Mouse (Mus musculus): Measurements from ENCODE around the gene Wscd1.

Wscd1 gene

GRCm38 (mm10) chr11:71749671-71750070, at the start of gene Wscd1:
TSS of gene Wscd1 (plus strand) at chr11:71749920.
- peak; percentile 50 to 63 for DNase-seq

DNA sequence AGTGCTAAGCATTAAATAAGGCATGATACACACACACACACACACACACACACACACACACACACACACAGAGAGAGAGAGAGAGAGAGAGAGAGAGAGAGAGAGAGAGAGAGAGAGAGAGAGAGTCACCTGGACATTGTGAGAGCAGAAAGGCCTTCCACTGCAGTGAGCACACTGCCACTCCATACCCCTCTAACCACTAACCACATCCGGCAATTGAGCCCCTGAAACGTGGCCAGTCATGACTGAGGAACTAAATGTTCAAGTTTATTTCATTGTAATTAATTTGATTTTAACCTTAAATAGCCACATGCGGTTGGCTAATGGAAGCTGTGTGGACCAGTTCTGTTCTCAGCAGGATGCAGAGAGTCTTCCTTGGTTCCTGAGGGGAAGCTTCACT, 21.7 kb upstream of the Wscd1 start:
- no peak for DNase-seq

GRCm38 (mm10) chr11:71729287-71729686, 20.4 kb upstream of the Wscd1 start:
- DNase-seq, result no peak

DNA sequence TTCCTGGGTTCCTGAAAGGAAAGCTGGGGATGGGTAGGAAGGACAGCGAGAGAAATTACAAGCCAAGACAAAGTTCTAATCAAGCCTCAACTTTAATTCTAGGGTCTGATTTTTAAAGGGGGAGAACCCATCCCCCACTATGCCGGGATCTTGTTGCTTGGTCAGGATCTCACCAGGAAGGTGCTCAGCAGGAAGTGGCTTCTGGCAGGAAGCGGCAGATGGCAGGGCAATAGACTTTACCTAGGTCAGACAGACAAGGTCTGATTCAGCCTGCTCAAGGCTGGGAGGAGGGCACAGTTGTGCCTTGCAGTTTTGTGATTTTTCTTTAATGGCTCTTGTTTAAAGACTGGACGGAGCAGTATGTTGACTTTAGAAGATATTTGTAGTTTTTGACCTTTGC, 15.9 kb upstream of the Wscd1 start:
- DNase-seq, result no peak

DNA sequence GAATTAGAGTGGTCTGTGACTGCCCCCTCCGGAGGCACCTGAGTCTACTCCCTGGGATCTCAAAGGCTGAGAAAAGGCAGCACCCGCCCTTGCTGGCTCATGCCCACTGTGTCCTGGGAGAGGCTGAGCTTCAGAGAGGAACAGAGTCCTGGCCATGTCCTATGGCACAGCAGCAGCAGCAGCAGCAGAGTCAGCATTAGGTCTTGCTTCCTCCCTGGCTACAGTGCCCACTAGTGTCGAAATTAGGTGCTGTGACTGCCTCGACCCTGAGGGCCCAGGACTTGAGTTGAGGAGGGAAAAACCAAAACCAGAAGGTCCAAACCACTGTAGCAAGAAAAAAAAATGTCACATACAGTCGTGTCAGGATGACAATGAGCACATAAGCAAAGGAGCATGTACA, 12.6 kb upstream of the Wscd1 start:
- DNase-seq, result peak; percentile 38 to 58

- no peak for DNase-seq
Observed at GRCm38 (mm10) chr11:71738501-71739045, 11.1 kb upstream of the Wscd1 start.

DNA sequence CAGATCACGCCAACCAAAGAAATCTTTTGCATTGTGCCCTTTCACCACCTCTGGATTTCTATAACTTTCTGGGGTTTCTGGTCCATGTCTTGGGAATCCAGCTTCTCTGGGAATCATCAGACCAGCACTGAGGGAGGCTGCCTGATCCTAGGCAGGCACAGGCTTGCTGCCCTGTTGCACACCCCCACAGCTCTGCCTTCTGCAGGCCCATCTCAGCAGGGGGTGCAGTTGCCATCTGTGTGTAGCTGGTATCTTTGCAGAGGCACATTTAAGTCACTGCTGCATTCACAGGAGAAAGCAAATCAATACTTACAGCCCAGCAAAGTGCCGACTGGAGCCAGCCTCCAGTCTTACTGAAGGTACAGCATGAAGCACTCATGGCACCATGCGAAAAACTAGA, 3.8 kb upstream of the Wscd1 start:
- DNase-seq, result no peak

GRCm38 (mm10) chr11:71747719-71748118, 2.0 kb upstream of the Wscd1 start:
- DNase-seq, result peak; percentile 34 to 55

DNA sequence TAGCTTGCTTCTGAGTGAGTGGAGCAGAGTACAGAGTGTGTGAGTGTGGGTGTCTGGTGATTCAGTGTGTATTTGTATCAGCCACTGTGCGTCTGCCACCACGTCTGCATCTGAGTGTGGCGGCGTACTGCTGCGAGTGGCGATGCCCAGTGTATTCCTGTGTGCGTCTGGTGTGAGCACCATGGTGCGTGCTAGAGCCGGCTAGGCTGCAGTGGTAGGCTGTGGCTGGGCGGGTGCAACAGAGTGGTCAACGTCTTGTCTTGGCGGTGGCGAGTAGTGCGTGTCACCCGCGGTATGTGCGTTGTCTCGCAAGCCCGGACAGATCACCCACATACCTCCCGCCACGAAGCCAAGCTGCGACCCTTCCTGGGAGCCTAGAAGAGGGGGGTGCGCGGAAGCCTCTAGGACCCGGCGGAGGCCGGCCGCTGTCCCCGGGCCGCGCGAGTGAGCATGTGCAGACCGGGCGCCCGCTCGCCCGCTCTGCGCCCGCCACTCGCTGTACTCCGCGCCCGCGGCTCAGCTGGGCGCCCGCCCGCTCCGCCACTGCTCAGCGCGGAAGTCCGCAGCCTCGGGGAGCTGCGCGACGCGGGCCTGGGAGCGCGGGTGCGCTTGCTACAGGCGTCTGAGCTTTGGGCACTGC, 934 bp downstream of the Wscd1 start:
- DNase-seq, result peak; percentile 70 to 78

GRCm38 (mm10) chr11:71751174-71751611, 1.5 kb downstream of the Wscd1 start:
- peak; percentile 35 to 54 for DNase-seq

- peak in 1 of 2 experiments; percentile 7 for DNase-seq
Observed at GRCm38 (mm10) chr11:71751689-71752088, 2.0 kb downstream of the Wscd1 start.

DNA sequence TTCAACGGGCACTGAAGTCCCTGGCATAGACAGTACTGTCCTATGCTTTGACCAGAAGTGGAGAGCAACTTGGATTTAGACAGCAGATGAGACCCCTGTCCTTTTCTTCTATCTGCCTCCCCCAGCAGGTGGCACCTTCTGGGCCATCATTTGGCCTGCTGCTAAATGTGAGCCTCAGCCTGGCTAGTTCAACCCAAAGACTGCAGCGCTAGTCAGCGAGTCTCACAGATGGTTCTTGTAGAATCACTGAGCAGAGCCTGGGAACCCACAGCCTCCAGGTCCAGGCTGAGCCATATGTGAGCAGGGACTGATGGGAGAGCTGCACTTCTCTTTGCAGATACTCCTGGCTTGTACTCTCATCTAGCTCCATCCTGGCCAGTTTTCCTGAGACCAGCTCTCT, 2.9 kb downstream of the Wscd1 start:
- no peak for DNase-seq

DNA sequence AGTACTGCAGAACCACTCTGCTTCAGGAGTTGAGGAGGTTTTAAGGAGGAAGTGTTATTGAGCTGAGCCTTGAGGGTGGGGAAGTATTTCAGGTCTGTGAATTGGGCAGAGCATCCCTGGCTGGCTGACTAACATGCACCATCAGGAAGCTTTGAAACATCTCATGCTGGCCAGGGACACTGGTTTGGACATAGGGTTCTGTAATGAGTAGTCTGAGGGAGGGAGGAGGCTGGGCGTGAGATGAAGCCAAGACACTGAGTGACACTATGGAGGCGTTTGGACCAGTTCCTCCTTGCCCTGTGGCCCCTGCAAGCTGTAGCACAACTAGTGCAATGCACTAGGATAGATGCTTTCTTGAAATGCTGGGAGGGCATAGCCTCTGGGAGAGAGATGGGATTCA, 5.4 kb downstream of the Wscd1 start:
- DNase-seq, result no peak

DNA sequence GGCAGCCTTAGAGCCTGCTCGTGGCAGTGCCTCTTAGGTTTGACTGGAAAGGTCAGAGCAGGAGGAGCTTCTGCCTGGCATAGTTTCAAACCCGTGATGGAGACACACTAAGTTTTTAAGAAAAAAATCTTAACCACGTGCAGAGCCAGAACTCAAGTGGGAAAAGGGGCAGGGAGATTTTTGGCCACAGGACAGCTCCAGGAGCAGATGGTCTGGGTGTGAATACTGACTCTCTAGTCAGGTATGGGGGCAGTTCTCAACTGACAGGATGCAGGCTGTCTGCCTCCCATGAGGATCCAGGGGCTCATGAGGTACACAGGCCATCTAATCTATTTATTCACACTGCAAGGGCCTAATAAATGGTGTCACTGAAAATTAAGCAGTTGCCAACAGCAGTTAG, 6.6 kb downstream of the Wscd1 start:
- DNase-seq, result no peak

DNA sequence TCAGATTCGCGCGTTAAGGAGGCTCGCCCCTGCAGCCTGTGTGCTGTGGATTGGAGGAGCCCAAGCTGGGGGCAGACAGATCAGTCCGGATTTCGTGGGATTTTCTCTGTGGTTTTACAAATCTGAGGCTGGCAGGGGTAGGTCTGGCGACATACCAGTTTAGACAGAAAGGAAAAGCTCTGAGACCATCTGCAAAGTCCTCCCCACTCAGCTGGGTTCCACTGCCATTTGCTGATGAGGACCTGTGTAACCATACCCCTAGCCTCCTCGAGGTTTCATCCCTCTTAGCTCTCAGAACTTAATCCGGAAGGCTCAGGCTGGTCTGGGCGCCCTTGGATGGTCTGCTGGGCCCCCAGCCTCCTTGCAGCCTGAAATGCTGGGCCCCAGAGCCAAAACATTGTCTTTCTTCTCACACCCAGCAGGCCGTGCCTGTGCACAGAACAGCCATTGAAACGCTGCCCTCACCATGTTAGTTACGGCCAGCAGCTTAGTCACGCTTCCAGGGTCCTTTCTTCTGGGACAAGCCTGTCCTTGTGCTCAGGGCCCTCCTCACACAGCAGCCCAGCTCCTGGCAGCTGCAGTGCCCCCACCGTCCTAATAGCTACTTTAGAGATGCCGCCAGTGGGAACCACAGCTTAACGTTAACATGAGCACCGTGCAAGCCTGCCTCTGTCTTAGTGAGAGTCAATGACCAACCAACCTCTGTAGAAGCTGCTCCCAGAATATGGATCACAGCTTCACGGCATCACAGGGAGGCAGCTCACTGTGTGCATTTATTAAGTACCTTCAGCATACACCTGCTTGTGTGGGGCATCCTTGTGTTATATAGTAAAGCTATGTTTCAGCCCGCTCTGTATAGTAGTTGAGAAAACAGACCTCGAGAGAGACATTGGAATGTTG, 8.7 kb downstream of the Wscd1 start:
- peak in 1 of 2 experiments; percentile 19 for DNase-seq

GRCm38 (mm10) chr11:71760991-71761390, 11.3 kb downstream of the Wscd1 start:
- DNase-seq, result peak in 1 of 2 experiments; percentile 35

- DNase-seq, result peak in 1 of 2 experiments; percentile 37
Observed at GRCm38 (mm10) chr11:71763154-71763553, 13.4 kb downstream of the Wscd1 start.

- DNase-seq, result no peak
Observed at GRCm38 (mm10) chr11:71763651-71764275, 14.0 kb downstream of the Wscd1 start.

DNA sequence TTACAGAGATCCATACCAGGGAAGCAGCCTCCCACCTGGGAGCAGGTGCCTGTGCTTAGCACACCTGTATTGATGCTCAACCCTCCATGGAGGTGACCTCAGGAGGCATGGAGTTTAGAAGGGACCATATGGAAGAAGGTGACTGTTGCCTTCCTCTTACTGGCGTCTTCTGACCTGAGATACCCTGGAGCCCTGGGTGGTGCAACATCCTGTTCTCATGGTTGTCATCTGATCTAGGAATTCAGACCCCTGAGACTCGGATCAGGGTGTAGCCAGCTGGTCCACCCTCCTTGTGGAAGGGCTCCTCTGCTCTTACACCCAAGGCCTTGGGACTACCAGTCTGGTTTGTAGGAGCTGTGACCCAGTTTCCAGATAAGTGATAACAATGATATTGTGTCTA, 15.0 kb downstream of the Wscd1 start:
- DNase-seq, result no peak

GRCm38 (mm10) chr11:71765335-71765734, 15.6 kb downstream of the Wscd1 start:
- DNase-seq, result no peak

DNA sequence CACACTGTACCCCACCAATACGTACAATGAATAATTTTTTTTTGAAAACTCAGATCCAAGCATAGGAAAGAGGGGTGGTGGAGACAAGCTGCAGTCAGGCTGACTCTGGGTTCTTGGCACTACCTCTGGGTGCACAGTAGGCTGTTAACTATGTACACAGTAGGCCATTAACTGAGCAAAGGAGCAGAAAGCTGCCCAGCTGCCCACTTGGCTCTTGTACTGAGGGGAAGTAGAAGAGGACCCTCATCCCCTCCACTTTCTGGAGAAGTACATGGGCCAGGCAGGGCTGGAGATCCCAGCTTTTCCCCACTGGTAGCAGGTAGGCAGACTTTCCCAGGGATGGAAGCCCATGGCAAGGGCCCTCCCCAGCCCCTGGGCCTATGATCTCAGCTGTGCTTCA, 16.7 kb downstream of the Wscd1 start:
- no peak for DNase-seq

DNA sequence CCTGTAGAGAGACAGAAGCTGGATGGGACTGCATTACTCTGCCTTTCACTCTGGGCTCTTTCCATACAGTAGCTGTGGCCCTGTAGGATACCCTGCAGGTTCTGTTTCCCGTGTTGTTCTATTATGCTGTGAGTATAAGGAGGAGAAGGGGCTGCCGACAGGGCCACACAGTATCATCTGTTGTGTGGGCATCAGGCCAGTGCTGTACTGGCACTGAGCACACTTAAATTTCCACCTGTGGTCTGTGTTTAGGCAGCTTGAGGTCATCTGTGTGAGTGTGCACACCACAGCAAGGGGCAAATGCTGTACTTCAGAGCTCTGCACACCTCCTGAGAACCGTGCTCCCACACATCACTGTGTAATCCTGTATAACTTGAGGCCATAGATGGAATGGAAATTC, 18.0 kb downstream of the Wscd1 start:
- DNase-seq, result no peak

- DNase-seq, result no peak
Observed at GRCm38 (mm10) chr11:71769744-71770143, 20.0 kb downstream of the Wscd1 start.
